Mouse (Mus musculus): Measurements from ENCODE around the gene Slc4a5. TPM values are rescaled to one million over a fixed set of nuclear protein-coding genes. Genes with fewer than 3 reads are reported as not detected.

Gene Slc4a5
- polyA plus RNA-seq (2015; fragmentation: Nextera tagmentation; extraction: Ambion mirVana), result 2.2 and 2.8 TPM in 2 replicates

DNA sequence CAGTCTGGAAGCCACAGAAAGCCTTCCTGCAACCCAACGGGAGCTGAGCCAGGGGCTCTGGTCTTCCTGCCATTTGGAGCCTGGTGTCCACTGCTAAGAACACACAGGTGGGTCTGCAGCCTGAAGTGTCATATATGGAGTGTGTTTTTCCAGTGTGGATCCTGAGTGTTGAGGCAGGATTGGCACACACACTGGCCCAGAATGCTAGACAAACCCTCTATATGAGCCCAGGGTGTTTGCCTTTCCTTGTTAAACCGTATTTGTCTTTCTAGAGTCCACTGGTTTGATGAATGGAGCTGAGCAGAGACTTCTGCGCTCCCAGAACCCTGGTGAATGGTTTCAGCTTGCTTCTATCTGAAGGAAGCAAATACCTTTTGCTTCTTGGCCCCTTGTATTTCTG is at the start of gene Slc4a5:
Gene Slc4a5, plus strand, starts transcription at position 15 of the 400 bp plus-strand sequence.
- Histone ChIP-seq H3K4me1 (replicated peaks) (peaks cover 3% of the 10 kb centered on the region; the same call in 1 of the 2 replicates), H3K27ac (replicated peaks) (no peak within 1 kb of the TSS), H3K9me3 (no peaks in the 10 kb centered on the region), H3K4me3 (no peak within 1 kb of the TSS), H3K9ac (no peak within 1 kb of the TSS), H3K4me2 (no peak within 1 kb of the TSS), H3K27me3 (no peaks in the 10 kb centered on the region), H3K36me3 (no peaks in the 10 kb centered on the region)
- 77% methylated on average over 3 of the region's 3 CpGs for WGBS
- ATAC-seq (ENCODE audit: low FRiP score, low read depth), result no peak

DNA sequence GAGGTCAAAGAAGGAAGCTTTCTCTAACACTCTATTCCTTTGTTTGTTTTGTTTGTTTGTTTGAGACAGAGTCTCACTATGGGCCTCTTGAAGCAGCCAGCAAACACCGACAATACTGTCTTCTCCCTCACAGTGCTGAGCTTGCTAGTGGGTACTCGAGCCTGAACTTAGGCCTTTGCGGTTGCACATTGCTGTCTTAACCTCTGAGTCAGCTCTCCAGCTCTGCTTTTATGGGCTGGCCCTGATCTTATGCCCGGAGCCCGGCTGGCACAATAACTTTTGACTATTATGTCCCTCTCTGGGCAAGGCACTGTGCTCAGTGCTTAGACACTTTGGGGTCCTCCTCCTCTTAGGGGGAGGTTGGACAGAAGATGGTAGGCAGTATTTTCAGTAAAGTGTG is 49.8 kb upstream of the Slc4a5 start:
- no peak for ATAC-seq (ENCODE audit: low FRiP score, low read depth)
- WGBS, result 84% methylated on average over 5 of the region's 5 CpGs

DNA sequence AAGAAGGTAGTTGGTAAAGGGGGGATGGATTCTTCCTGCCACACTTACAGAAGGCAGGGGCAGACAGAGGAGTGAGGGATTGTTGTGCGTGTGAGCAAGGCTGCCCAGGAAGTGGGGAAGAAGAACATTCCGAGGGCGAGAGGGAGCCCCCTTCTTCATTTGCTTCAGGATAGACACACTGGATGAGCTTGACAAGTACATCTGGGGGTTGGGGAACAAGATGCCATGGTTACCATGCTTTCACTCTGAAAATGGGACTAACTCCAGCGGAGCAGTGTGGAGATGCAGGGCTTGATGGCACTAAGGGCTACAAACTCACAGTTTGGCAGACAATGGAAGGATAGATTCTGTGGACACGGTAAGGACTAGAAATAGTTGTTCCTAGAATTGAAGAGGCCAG is 48.6 kb upstream of the Slc4a5 start:
- Histone ChIP-seq H3K36me3 (no peaks in the 10 kb centered on the region), H3K4me1 (replicated peaks) (peaks cover 69% of the 10 kb centered on the region), H3K27me3 (no peaks in the 10 kb centered on the region), H3K4me2 (peak overlapping the region; percentile 57), H3K27ac (replicated peaks) (peak overlapping the region; percentile 80; the same call in 1 of the 2 replicates), H3K4me3 (peak overlapping the region; percentile 44), H3K9me3 (no peaks in the 10 kb centered on the region), H3K9ac (0 out of 2 replicates have a peak overlapping the region, but pooled peaks have one; percentile 29)
- ATAC-seq (ENCODE audit: low FRiP score, low read depth), result no peak
- WGBS, result 58% methylated on average over 5 of the region's 5 CpGs

More for the DNA sequence above, 49.8 kb upstream of the Slc4a5 start:
- no peaks in the 10 kb centered on the region for H3K36me3 ChIP-seq
- no peak overlapping the region for H3K4me2 ChIP-seq
- H3K4me1 ChIP-seq (replicated peaks), result peaks cover 71% of the 10 kb centered on the region
- no peak overlapping the region for H3K27ac ChIP-seq (replicated peaks)
- no peaks in the 10 kb centered on the region for H3K27me3 ChIP-seq
- no peaks in the 10 kb centered on the region for H3K9me3 ChIP-seq
- no peak overlapping the region for H3K4me3 ChIP-seq
- no peak overlapping the region for H3K9ac ChIP-seq

- Histone ChIP-seq H3K4me1 (replicated peaks) (peaks cover 59% of the 10 kb centered on the region), H3K27me3 (no peaks in the 10 kb centered on the region), H3K9ac (peak overlapping the region; percentile 29), H3K4me2 (peak overlapping the region; percentile 57), H3K9me3 (no peaks in the 10 kb centered on the region), H3K36me3 (no peaks in the 10 kb centered on the region), H3K4me3 (peak overlapping the region; percentile 44), H3K27ac (replicated peaks) (peak overlapping the region; percentile 80)
- ATAC-seq (ENCODE audit: low FRiP score, low read depth), result peak; percentile 69
- WGBS, result 51% methylated on average over 9 of the region's 9 CpGs
Observed at GRCm38 (mm10) chr6:83172240-83172920, 47.2 kb upstream of the Slc4a5 start.

GRCm38 (mm10) chr6:83175996-83176395 is 43.6 kb upstream of the Slc4a5 start:
- H3K4me1 ChIP-seq (replicated peaks), result peaks cover 47% of the 10 kb centered on the region
- 78% methylated on average over 8 of the region's 8 CpGs for WGBS
- no peak overlapping the region for H3K4me3 ChIP-seq

GRCm38 (mm10) chr6:83179390-83180117 is 40.1 kb upstream of the Slc4a5 start:
- H3K27me3 ChIP-seq, result no peaks in the 10 kb centered on the region
- H3K9ac ChIP-seq, result peak overlapping the region; percentile 77
- H3K4me3 ChIP-seq, result peak overlapping the region; percentile 64
- no peaks in the 10 kb centered on the region for H3K9me3 ChIP-seq
- peaks cover 18% of the 10 kb centered on the region; the same call in 1 of the 2 replicates for H3K36me3 ChIP-seq
- H3K4me1 ChIP-seq (replicated peaks), result peaks cover 26% of the 10 kb centered on the region
- H3K4me2 ChIP-seq, result peak overlapping the region; percentile 72
- peak; percentile 89 for ATAC-seq (ENCODE audit: low FRiP score, low read depth)
- H3K27ac ChIP-seq (replicated peaks), result peak overlapping the region; percentile 64; the same call in 1 of the 2 replicates
- 16% methylated on average over 12 of the region's 12 CpGs for WGBS

More at GRCm38 (mm10) chr6:83175996-83176395, 43.6 kb upstream of the Slc4a5 start:
- Histone ChIP-seq H3K36me3 (no peaks in the 10 kb centered on the region), H3K27me3 (no peaks in the 10 kb centered on the region), H3K27ac (replicated peaks) (no peak overlapping the region), H3K4me2 (no peak overlapping the region), H3K9ac (no peak overlapping the region), H3K9me3 (no peaks in the 10 kb centered on the region)
- no peak for ATAC-seq (ENCODE audit: low FRiP score, low read depth)

- Histone ChIP-seq H3K27ac (replicated peaks) (no peak overlapping the region), H3K27me3 (no peaks in the 10 kb centered on the region), H3K4me2 (peak overlapping the region; percentile 72), H3K4me1 (replicated peaks) (peaks cover 36% of the 10 kb centered on the region), H3K9ac (peak overlapping the region; percentile 77; the same call in 1 of the 2 replicates), H3K36me3 (peaks cover 18% of the 10 kb centered on the region; the same call in 1 of the 2 replicates), H3K4me3 (peak overlapping the region; percentile 64), H3K9me3 (no peaks in the 10 kb centered on the region)
- ATAC-seq (ENCODE audit: low FRiP score, low read depth), result no peak
- 82% methylated on average over 6 of the region's 6 CpGs for WGBS
Observed at GRCm38 (mm10) chr6:83180605-83181004, 39.0 kb upstream of the Slc4a5 start.

DNA sequence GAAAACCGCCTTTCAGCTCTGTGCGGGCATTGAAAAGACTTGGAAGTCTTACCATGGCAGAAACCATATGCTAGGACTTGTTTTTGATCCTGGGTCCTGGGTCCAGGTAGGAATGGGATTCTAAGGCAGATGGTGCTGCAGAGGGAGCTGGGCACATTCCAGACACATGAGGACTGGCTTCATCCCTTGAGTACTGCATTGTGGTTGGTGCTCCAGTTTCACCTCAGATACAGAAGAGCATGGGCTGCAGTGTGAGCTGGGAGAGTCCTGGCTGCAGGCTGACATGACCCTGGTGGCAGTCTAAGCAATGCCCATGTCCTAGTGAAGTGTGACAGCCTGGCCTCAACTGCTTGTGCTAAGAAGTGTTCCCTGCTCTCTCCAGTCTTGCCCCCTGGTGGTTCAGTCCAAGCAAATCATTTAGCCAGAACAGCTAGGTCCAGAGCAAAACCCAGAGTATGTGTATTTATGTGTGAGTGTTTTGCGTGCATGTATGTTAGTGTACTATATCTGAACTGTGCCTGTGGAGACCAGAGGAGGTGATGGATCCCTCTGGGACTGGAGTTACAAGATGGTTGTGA is 34.7 kb upstream of the Slc4a5 start:
- Histone ChIP-seq H3K4me1 (replicated peaks) (peaks cover 54% of the 10 kb centered on the region), H3K9ac (no peak overlapping the region), H3K9me3 (no peaks in the 10 kb centered on the region), H3K4me2 (no peak overlapping the region; the same call in 1 of the 2 replicates), H3K36me3 (peaks cover 28% of the 10 kb centered on the region), H3K4me3 (no peak overlapping the region), H3K27me3 (no peaks in the 10 kb centered on the region), H3K27ac (replicated peaks) (peak overlapping the region; percentile 93)
- WGBS, result 86% methylated on average over 3 of the region's 3 CpGs
- no peak for ATAC-seq (ENCODE audit: low FRiP score, low read depth)

GRCm38 (mm10) chr6:83185895-83186861 is 33.5 kb upstream of the Slc4a5 start:
- Histone ChIP-seq H3K4me3 (peak overlapping the region; percentile 70), H3K9me3 (no peaks in the 10 kb centered on the region), H3K9ac (peak overlapping the region; percentile 73), H3K4me2 (peak overlapping the region; percentile 64), H3K27me3 (no peaks in the 10 kb centered on the region), H3K4me1 (replicated peaks) (peaks cover 42% of the 10 kb centered on the region), H3K27ac (replicated peaks) (peak overlapping the region; percentile 93), H3K36me3 (peaks cover 41% of the 10 kb centered on the region)
- peak; percentile 94 for ATAC-seq (ENCODE audit: low FRiP score, low read depth)
- 8% methylated on average over 25 of the region's 25 CpGs for WGBS

DNA sequence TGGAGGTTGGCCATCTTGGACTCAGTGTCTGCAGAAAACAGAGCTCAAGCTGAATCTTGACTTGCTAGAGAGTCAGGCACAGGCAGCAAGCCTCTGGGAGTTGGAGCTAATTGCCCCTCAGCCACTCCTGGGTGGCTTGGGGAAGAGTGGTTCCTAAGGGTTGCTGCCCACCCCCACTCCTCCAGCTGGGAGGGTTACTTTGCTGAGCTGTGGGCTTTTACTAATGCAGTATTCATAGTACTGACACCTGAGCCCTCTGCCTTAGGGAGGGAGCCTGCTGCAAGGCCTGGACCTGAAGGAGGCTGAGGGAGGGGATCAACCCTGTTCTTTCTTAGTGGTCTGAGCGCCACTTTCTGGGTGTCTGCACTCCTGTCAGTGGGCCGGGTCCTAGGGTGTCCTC is 32.7 kb upstream of the Slc4a5 start:
- peak overlapping the region; percentile 73 for H3K9ac ChIP-seq
- 71% methylated on average over 2 of the region's 2 CpGs for WGBS
- H3K27ac ChIP-seq (replicated peaks), result peak overlapping the region; percentile 93
- H3K4me2 ChIP-seq, result peak overlapping the region; percentile 64
- peaks cover 47% of the 10 kb centered on the region for H3K36me3 ChIP-seq
- H3K4me1 ChIP-seq (replicated peaks), result peaks cover 42% of the 10 kb centered on the region
- peak overlapping the region; percentile 70 for H3K4me3 ChIP-seq
- no peak for ATAC-seq (ENCODE audit: low FRiP score, low read depth)
- no peaks in the 10 kb centered on the region for H3K27me3 ChIP-seq
- H3K9me3 ChIP-seq, result no peaks in the 10 kb centered on the region

GRCm38 (mm10) chr6:83193571-83193970 is 26.1 kb upstream of the Slc4a5 start:
- H3K4me2 ChIP-seq, result no peak overlapping the region
- ATAC-seq (ENCODE audit: low FRiP score, low read depth), result no peak
- no peaks in the 10 kb centered on the region for H3K27me3 ChIP-seq
- H3K27ac ChIP-seq (replicated peaks), result no peak overlapping the region
- H3K9me3 ChIP-seq, result no peaks in the 10 kb centered on the region
- no peak overlapping the region for H3K9ac ChIP-seq
- peaks cover 12% of the 10 kb centered on the region for H3K4me1 ChIP-seq (replicated peaks)
- 90% methylated on average over 7 of the region's 7 CpGs for WGBS
- H3K36me3 ChIP-seq, result peaks cover 92% of the 10 kb centered on the region
- no peak overlapping the region for H3K4me3 ChIP-seq
